Mouse (Mus musculus) common myeloid progenitor, adult 5-6 weeks (primary cell): Measurements from ENCODE around the gene Inafm1. TPM values are rescaled to one million over a fixed set of nuclear protein-coding genes. Genes with fewer than 3 reads are reported as not detected.
A peak's percentile ranks its signal among the peaks of the same experiment; 100 is the strongest.
"Not testable (repeated sequence)": the region's sequence is repeated elsewhere in the genome, so short reads cannot be mapped to it uniquely, and the experiment has no call there.

Source experiments
- ATAC-seq: replicated peaks from 2 replicates; pipeline ENCODE4 v1.8.0; 2016; ENCODE audit warnings: low read depth, mild to moderate bottlenecking, moderate TSS enrichment, inconsistent platforms; ENCODE audit not compliant: poor library complexity, severe bottlenecking
- total RNA-seq: library from RNA; stranded (forward); fragments of 200-1000, 187-1606 nt; gene quantifications from 2 replicates; pipeline ENCODE4 v1.2.3, GENCODE M21; 2017

Gene Inafm1
- total RNA-seq, 1 experiment from 2014 or later: 18.0 TPM

GRCm38 (mm10) chr7:16265856-16266255, 7.6 kb downstream of the Inafm1 start:
- ATAC-seq: no peak

DNA sequence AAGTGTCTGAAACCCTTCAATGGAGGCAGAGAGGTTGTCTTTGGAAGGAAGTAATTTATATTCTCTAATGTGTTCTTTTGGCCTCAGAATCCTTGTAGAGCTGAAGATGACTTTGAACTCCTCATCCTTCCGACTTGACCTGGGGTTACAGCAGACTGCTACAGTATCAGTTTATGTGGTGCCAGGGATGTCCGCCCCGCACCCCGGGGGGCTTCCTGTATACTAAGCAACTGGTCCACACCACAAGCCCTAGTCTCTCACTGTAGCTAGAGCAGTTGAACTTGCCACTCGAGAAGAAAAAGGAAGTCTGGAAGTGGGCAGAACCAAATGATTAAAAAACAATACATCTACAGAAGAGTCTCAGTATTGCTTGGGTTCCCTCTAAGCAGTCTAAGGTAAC, 9.6 kb downstream of the Inafm1 start:
- ATAC-seq: peak; percentile 39; the same call in 1 of the 2 replicates

- peak; percentile 66 for ATAC-seq
These were observed 10.2 kb downstream of the Inafm1 start for GRCm38 (mm10) chr7:16263015-16263787.

DNA sequence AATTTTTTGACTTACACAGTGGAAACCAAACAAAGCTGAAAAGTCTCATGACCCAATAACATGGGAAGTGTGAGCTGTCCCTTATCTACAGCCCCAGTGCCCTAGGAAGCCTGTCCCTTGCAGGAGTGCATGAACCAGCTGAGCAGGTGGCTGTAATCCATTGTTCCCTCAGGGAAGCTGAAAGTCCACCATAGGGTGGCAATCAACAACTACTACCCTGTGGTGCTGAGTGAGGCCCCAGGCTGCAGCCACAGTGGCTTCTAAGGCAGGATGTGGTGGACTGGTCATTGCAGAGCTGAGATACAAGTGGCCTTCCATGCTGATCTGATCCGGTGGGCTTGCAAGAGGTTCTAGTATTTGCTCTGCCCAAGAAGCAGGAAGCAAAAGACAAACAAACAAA, 12.3 kb downstream of the Inafm1 start:
- ATAC-seq: no peak

DNA sequence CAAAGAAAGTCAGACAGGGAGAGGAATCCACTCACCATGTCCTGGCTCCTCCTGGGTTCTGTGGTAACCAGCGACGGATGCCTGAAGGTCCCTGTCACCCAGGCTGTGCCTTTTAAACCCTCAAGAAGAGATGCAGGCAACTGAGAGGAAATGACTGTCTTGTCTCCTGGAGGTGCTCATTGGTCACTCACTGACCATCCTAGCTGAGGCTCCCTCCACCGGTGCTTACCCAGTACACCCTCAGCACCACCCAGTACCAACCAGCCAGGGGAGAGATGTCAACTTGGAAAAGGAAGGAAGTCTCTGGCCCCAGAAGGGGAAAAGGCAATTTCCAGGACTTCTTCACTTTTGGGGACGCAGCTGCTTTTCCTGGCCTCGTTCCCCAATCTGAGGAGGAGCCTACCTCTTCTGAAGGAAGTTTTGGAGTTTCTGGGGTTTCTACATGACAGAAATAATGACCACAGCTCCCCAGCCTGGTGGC, 14.3 kb downstream of the Inafm1 start, which contains the start of gene C5ar1:
Gene C5ar1, minus strand, starts transcription at position 431 of the 481 bp plus-strand sequence.
- no peak for ATAC-seq

DNA sequence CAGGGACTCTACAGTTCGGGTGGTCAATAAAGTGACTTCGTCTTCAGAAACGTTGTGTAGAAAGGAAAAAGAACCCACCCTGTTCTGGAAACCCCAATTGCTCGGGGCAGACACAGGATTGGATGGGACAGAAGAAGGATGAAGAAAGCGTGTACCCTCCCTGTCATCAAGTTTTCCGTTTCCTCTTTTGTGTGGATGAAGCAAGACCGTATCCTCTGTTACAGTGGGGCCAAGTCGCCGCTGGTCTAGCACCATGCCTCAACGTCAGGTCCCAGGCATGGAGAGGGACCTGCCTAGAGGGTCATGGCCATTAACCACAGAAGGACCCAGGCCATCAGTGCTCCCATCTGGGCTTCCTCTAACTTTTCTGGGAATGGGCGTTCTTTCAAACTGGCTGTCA, 15.6 kb downstream of the Inafm1 start:
- ATAC-seq: peak; percentile 61

DNA sequence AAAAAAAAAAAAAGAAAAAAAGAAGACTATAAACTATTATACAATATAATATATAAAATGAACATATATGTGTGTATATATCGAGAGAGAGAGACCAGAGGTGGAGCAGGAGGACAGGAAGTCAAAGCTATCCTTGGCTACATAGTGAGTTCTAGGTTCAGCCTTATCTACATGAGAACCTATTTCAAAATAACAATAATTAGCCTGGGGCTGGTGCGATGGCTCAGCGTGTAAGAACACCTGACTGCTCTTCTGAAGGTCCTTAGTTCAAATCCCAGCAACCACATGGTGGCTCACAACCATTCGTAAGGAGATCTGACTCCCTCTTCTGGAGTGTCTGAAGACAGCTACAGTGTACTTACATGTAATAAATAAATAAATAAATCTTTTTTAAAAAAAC, 17.5 kb downstream of the Inafm1 start:
- not testable (repeated sequence) for ATAC-seq

DNA sequence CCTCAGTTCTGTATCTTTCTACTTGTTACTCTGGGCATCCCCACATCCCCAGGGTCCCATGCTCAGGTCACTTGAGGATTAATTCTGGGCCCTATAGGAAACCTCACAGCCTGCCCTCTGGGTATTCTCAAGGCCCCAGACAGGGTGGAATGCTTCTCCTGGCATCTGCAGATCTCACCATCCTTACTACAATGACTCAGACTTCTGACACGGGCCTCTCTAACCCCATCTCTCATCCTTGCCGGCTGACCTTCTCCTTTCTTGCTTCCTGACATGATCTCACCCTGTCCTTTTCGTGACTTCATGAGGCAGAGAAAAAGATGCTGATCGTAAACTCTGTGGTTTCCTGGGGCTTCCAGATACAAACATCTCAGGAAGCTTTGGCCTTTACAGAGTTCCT, 19.2 kb downstream of the Inafm1 start:
- peak; percentile 47 for ATAC-seq

- peak; percentile 91 for ATAC-seq
These were observed 22.7 kb downstream of the Inafm1 start for GRCm38 (mm10) chr7:16250687-16251086.

- no peak for ATAC-seq
These were observed 27.5 kb downstream of the Inafm1 start for GRCm38 (mm10) chr7:16245958-16246357.

DNA sequence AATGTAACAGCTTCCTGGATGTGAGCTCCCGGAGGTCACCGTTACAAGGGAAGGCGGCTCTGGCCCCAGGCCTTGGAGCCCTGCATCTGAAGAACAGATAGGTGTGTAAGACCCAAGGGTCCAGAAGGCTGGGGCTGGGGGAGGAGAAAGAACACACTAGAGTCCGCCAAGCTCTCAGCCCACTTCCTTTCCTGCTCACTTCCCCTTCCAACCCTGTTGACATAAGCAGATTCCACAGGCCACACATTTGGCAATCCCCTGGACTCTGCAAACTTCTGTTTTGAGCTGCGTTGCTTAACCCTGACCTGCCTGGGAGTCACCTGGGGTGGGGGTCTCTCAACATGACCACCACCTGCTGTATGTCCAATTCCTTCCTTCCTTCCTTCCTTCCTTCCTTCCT, 29.4 kb downstream of the Inafm1 start, which contains the start of gene C5ar2:
Gene C5ar2, minus strand, starts transcription at position 88 of the 400 bp plus-strand sequence.
- peak; percentile 68 for ATAC-seq

- ATAC-seq: 0 out of 2 replicates have a peak, but pooled peaks have one; percentile 5
These were observed 31.2 kb downstream of the Inafm1 start for GRCm38 (mm10) chr7:16242198-16242597.

DNA sequence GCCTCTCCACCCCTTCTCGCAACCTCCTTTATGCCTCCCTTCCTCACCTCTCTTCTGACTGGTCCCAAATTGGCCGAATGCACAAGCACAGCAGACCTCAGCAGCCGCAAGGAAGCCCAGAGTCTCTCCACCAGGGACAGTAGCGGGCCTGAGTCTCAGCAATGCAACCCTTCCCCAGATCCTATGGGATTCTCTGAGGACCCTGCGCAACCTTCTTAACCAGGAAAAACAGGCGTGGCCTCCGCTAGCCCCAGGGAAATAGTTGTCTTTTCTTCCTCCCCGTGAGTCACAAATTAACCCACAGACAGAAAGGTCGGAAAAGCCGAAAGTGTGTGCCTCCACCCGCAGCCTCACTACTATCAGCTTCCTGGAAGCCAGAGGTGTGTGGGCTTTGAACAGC, 31.6 kb downstream of the Inafm1 start:
- ATAC-seq: 0 out of 2 replicates have a peak, but pooled peaks have one; percentile 3

GRCm38 (mm10) chr7:16240978-16241303, 32.5 kb downstream of the Inafm1 start:
- no peak for ATAC-seq

DNA sequence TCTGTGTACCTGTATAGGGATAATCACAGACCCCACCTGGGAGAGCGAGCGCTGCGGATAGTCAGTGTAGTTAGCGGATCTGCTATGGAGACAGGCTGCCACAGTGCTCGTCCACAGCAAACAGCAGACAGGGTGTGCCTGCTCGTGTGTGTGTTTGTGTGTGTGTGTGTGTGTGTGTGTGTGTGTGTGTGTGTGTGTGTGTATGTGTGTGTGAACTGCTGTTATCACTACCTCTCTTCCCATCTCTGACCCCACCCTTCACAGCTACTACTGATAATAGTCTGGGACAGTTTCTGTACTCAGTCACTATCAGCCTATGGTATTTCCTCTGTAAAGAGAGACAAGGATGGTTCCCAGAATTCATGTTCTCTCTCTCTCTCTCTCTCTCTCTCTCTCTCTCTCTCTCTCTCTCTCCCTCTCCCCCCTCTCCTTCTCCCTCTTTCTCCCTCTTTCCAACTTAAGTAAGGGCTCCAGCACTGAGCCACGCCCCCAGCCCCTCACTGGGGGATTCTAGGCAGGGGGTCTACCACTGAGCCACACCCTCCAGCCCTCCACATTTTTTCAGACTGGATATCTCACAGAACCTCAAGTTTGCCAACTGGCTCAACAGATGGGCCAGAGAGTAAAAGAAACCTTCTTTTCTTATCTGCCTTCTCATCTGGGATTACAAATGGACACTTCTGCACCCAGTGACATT, 33.0 kb downstream of the Inafm1 start:
- ATAC-seq: peak; percentile 29; the same call in 1 of the 2 replicates

GRCm38 (mm10) chr7:16239554-16239997, 33.8 kb downstream of the Inafm1 start:
- peak; percentile 23; the same call in 1 of the 2 replicates for ATAC-seq

- no peak for ATAC-seq
These were observed 43.5 kb downstream of the Inafm1 start for GRCm38 (mm10) chr7:16229869-16230268.
